Mouse (Mus musculus): ENCODE measurements around the gene Plekha6.

GRCm38 (mm10) chr1:133225963-133226660, 62.1 kb downstream of the Plekha6 start:
- TF ChIP-seq CTCF (IDR thresholded peaks at IDR 0.05; ENCODE audit: extremely low read depth, insufficient read length, insufficient replicate concordance, low read depth, low read length), result no peak
- no peak for TF ChIP-seq POLR2A (IDR thresholded peaks at IDR 0.05; ENCODE audit: low read depth, low read length)

Measured in small intestine, adult 2 months (tissue).